Mouse (Mus musculus): ENCODE measurements around the gene Gstcd. TPM values are rescaled to one million over a fixed set of nuclear protein-coding genes. Genes with fewer than 3 reads are reported as not detected.

The Gstcd gene
- polyA plus RNA-seq, 1 experiment from 2014 or later = 4.1 TPM

- Histone ChIP-seq H3K36me3 (ENCODE audit: control insufficient read depth, insufficient read depth) (peaks cover 13% of the 10 kb centered on the region), H3K27ac (ENCODE audit: low read length) (no peak overlapping the region), H3K4me3 (ENCODE audit: low read length) (no peak overlapping the region), H3K27me3 (ENCODE audit: control insufficient read depth, insufficient read depth, low read length) (no peaks in the 10 kb centered on the region), H3K4me2 (ENCODE audit: low read depth, low read length) (no peak overlapping the region), H3K9me3 (replicated peaks; ENCODE audit: control insufficient read depth, low read length) (no peaks in the 10 kb centered on the region), H3K9ac (ENCODE audit: low read length) (no peak overlapping the region), H3K4me1 (ENCODE audit: control insufficient read depth, insufficient read depth, low read length) (no peaks in the 10 kb centered on the region)
- 86% methylated on average over 5 of the region's 5 CpGs for WGBS
- ATAC-seq (replicated peaks; ENCODE audit: extremely low read depth, insufficient read depth, low FRiP score) = no peak
Observed at GRCm38 (mm10) chr3:133082736-133083135, 9.1 kb downstream of the Gstcd start.

DNA sequence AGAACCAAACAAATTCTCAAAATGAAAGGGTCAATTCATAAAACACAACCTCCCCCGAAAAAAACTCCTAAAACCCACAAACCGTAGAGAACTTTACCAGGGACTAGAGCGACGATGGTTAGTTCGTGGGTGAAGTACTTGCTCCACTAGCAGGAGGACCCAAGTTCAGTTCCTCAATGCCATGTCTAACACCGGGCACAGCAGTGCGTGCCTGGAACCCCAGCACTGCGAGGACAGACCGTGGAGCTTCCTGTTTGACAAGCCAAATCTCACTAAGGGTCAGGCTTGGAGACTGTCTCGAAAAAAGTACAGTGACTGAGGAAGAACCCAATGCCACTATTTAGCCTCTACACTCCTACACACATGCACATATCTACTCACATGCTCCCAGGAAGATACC lies 16.3 kb downstream of the Gstcd start:
- Histone ChIP-seq H3K9me3 (replicated peaks; ENCODE audit: control insufficient read depth, low read length) (no peaks in the 10 kb centered on the region), H3K36me3 (ENCODE audit: control insufficient read depth, insufficient read depth) (peaks cover 9% of the 10 kb centered on the region; the same call in 1 of the 2 replicates), H3K4me3 (ENCODE audit: low read length) (no peak overlapping the region), H3K27me3 (ENCODE audit: control insufficient read depth, insufficient read depth, low read length) (no peaks in the 10 kb centered on the region), H3K4me2 (ENCODE audit: low read depth, low read length) (no peak overlapping the region), H3K27ac (ENCODE audit: low read length) (no peak overlapping the region), H3K4me1 (ENCODE audit: control insufficient read depth, insufficient read depth, low read length) (no peaks in the 10 kb centered on the region), H3K9ac (ENCODE audit: low read length) (no peak overlapping the region)
- 83% methylated on average over 10 of the region's 10 CpGs for WGBS
- no peak for ATAC-seq (replicated peaks; ENCODE audit: extremely low read depth, insufficient read depth, low FRiP score)

DNA sequence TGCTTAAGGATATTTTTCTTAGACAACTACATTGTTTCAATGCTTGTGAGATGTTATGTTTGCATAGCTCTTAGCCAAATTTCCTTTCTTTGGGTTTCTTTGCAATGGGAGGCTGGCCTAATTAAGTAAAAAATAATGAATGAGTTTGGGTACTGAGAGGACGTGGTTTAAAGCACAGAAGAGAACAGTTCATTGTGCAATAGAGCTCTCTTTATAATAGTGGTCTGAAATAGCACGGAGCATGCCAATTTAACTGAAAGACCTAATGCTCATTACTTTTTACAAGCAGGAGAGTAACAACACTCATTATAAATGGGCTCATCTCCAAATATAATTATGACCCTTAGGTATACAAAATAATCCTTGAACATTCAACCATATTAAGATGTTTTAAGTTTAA lies 39.8 kb downstream of the Gstcd start:
- H3K4me2 ChIP-seq (ENCODE audit: low read depth, low read length) = no peak overlapping the region
- H3K27ac ChIP-seq (ENCODE audit: low read length) = no peak overlapping the region
- ATAC-seq (replicated peaks; ENCODE audit: extremely low read depth, insufficient read depth, low FRiP score) = no peak
- H3K9me3 ChIP-seq (replicated peaks; ENCODE audit: control insufficient read depth, low read length) = no peaks in the 10 kb centered on the region
- 81% methylated on average over 2 of the region's 2 CpGs for WGBS
- no peaks in the 10 kb centered on the region for H3K27me3 ChIP-seq (ENCODE audit: control insufficient read depth, insufficient read depth, low read length)
- H3K4me3 ChIP-seq (ENCODE audit: low read length) = no peak overlapping the region
- H3K36me3 ChIP-seq (ENCODE audit: control insufficient read depth, insufficient read depth) = peaks cover 3% of the 10 kb centered on the region; the same call in 1 of the 2 replicates
- no peak overlapping the region for H3K9ac ChIP-seq (ENCODE audit: low read length)
- no peaks in the 10 kb centered on the region for H3K4me1 ChIP-seq (ENCODE audit: control insufficient read depth, insufficient read depth, low read length)

DNA sequence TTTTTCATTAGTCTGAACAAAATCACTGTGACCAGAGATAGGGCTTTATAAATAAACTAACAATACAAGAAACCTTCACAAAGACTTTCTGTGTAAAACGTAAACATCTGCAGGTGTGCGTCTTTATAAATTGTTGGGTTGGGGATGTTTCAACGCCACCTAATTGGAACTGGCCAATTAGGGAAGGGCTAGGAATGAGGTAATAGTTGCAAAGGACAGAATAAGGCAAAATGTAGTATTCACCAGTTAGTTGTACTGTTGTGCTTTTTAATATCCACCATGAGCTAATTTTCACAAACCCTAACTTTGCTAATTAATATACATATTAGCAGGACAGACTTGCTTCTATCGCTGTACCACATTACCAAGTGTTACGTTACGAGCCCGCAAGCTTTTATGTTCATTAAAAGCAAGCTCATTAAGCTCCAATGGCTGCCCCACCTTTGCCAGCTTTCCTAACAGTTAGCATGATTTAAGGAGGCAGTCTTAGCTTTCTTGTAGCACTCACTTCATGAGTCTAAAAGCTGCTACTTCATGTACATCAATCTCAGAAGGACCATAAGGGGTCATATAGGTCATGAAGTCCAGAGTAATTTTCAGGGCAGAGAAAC lies 58.6 kb downstream of the Gstcd start:
- Histone ChIP-seq H3K36me3 (ENCODE audit: control insufficient read depth, insufficient read depth) (no peaks in the 10 kb centered on the region), H3K4me2 (ENCODE audit: low read depth, low read length) (no peak overlapping the region), H3K9me3 (replicated peaks; ENCODE audit: control insufficient read depth, low read length) (no peaks in the 10 kb centered on the region), H3K4me1 (ENCODE audit: control insufficient read depth, insufficient read depth, low read length) (no peaks in the 10 kb centered on the region), H3K27ac (ENCODE audit: low read length) (no peak overlapping the region), H3K27me3 (ENCODE audit: control insufficient read depth, insufficient read depth, low read length) (no peaks in the 10 kb centered on the region), H3K9ac (ENCODE audit: low read length) (no peak overlapping the region), H3K4me3 (ENCODE audit: low read length) (no peak overlapping the region)
- 94% methylated on average over 7 of the region's 7 CpGs for whole genome bisulfite sequencing
- ATAC-seq (replicated peaks; ENCODE audit: extremely low read depth, insufficient read depth, low FRiP score) = no peak

GRCm38 (mm10) chr3:133026977-133027376 lies 64.9 kb downstream of the Gstcd start:
- no peaks in the 10 kb centered on the region for H3K4me1 ChIP-seq (ENCODE audit: control insufficient read depth, insufficient read depth, low read length)
- no peak overlapping the region for H3K4me3 ChIP-seq (ENCODE audit: low read length)
- H3K27ac ChIP-seq (ENCODE audit: low read length) = no peak overlapping the region
- no peak overlapping the region for H3K4me2 ChIP-seq (ENCODE audit: low read depth, low read length)
- ATAC-seq (replicated peaks; ENCODE audit: extremely low read depth, insufficient read depth, low FRiP score) = no peak
- H3K36me3 ChIP-seq (ENCODE audit: control insufficient read depth, insufficient read depth) = no peaks in the 10 kb centered on the region
- H3K9me3 ChIP-seq (replicated peaks; ENCODE audit: control insufficient read depth, low read length) = no peaks in the 10 kb centered on the region
- no peaks in the 10 kb centered on the region for H3K27me3 ChIP-seq (ENCODE audit: control insufficient read depth, insufficient read depth, low read length)
- WGBS = 82% methylated on average over 2 of the region's 2 CpGs
- H3K9ac ChIP-seq (ENCODE audit: low read length) = no peak overlapping the region

DNA sequence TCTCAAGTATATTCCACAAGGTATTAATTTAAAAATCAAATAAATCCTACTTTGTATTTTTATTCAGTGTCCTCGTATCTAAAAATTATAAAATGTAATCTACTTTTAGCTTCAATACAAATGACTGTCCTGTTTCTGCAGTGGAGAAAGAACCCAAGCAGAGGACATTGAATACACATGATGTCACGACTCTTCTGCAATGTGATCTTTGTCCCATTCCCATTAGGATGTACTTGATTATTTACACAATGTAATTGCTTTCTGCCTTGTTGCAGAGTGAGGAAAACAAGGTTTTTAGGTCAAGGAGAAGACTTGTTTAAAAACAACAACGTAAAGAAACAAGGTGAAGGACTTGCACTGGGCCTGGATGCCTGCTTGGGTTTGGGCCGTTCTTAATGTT lies 84.6 kb downstream of the Gstcd start:
- Histone ChIP-seq H3K27me3 (ENCODE audit: control insufficient read depth, insufficient read depth, low read length) (no peaks in the 10 kb centered on the region), H3K4me3 (ENCODE audit: low read length) (no peak overlapping the region), H3K27ac (ENCODE audit: low read length) (no peak overlapping the region), H3K9me3 (replicated peaks; ENCODE audit: control insufficient read depth, low read length) (no peaks in the 10 kb centered on the region), H3K4me1 (ENCODE audit: control insufficient read depth, insufficient read depth, low read length) (no peaks in the 10 kb centered on the region), H3K36me3 (ENCODE audit: control insufficient read depth, insufficient read depth) (peaks cover 3% of the 10 kb centered on the region; the same call in 1 of the 2 replicates), H3K4me2 (ENCODE audit: low read depth, low read length) (no peak overlapping the region), H3K9ac (ENCODE audit: low read length) (no peak overlapping the region)
- 83% methylated on average over 4 of the region's 4 CpGs for WGBS
- ATAC-seq (replicated peaks; ENCODE audit: extremely low read depth, insufficient read depth, low FRiP score) = no peak

- no peak for ATAC-seq (replicated peaks; ENCODE audit: extremely low read depth, insufficient read depth, low FRiP score)
- H3K4me3 ChIP-seq (ENCODE audit: low read length) = no peak overlapping the region
- no peaks in the 10 kb centered on the region for H3K4me1 ChIP-seq (ENCODE audit: control insufficient read depth, insufficient read depth, low read length)
- no peak overlapping the region for H3K4me2 ChIP-seq (ENCODE audit: low read depth, low read length)
- H3K36me3 ChIP-seq (ENCODE audit: control insufficient read depth, insufficient read depth) = 0 out of 2 replicates have a peak, but pooled peaks cover 7% of the 10 kb centered on the region
- H3K9me3 ChIP-seq (replicated peaks; ENCODE audit: control insufficient read depth, low read length) = no peaks in the 10 kb centered on the region
- WGBS = 86% methylated on average over 9 of the region's 9 CpGs
- H3K27me3 ChIP-seq (ENCODE audit: control insufficient read depth, insufficient read depth, low read length) = no peaks in the 10 kb centered on the region
- H3K27ac ChIP-seq (ENCODE audit: low read length) = no peak overlapping the region
- H3K9ac ChIP-seq (ENCODE audit: low read length) = no peak overlapping the region
Observed at GRCm38 (mm10) chr3:132996299-132996698, 95.5 kb downstream of the Gstcd start.

DNA sequence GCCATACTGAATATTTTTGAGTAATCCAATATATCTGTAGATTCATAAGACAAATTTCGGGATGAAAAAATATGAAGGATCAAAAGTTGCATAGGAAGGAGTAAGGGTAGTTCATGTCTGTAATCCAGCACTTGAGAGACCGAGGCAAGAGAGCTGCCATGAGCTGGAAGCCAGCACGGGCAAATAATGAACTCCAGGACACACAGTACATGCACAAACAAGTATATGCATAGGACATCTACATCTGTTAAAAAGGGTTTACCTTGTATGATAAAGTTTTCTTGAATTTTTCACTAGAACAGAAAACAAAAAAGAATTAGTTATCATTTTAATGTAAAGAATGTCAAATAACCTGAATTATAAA lies 95.9 kb downstream of the Gstcd start:
- Histone ChIP-seq H3K4me2 (ENCODE audit: low read depth, low read length) (no peak overlapping the region), H3K4me3 (ENCODE audit: low read length) (no peak overlapping the region), H3K27me3 (ENCODE audit: control insufficient read depth, insufficient read depth, low read length) (no peaks in the 10 kb centered on the region), H3K36me3 (ENCODE audit: control insufficient read depth, insufficient read depth) (0 out of 2 replicates have a peak, but pooled peaks cover 7% of the 10 kb centered on the region), H3K4me1 (ENCODE audit: control insufficient read depth, insufficient read depth, low read length) (no peaks in the 10 kb centered on the region), H3K9ac (ENCODE audit: low read length) (no peak overlapping the region), H3K9me3 (replicated peaks; ENCODE audit: control insufficient read depth, low read length) (no peaks in the 10 kb centered on the region), H3K27ac (ENCODE audit: low read length) (no peak overlapping the region)
- no peak for ATAC-seq (replicated peaks; ENCODE audit: extremely low read depth, insufficient read depth, low FRiP score)
- 84% methylated on average over 3 of the region's 3 CpGs for WGBS

- Histone ChIP-seq H3K9ac (ENCODE audit: low read length) (no peak overlapping the region), H3K27ac (ENCODE audit: low read length) (no peak overlapping the region), H3K27me3 (ENCODE audit: control insufficient read depth, insufficient read depth, low read length) (no peaks in the 10 kb centered on the region), H3K4me1 (ENCODE audit: control insufficient read depth, insufficient read depth, low read length) (no peaks in the 10 kb centered on the region), H3K36me3 (ENCODE audit: control insufficient read depth, insufficient read depth) (0 out of 2 replicates have a peak, but pooled peaks cover 7% of the 10 kb centered on the region), H3K9me3 (replicated peaks; ENCODE audit: control insufficient read depth, low read length) (no peaks in the 10 kb centered on the region), H3K4me3 (ENCODE audit: low read length) (no peak overlapping the region), H3K4me2 (ENCODE audit: low read depth, low read length) (no peak overlapping the region)
- WGBS = 65% methylated on average over 7 of the region's 7 CpGs
- no peak for ATAC-seq (replicated peaks; ENCODE audit: extremely low read depth, insufficient read depth, low FRiP score)
Observed at GRCm38 (mm10) chr3:132995172-132995903, 96.5 kb downstream of the Gstcd start.
